8 mouse cellular contexts compared by ENCODE assay signal in genomic region chr12:69167656-69168460, GRCm38 (mm10). TPM values are rescaled to one million over a fixed set of nuclear protein-coding genes. Genes with fewer than 3 reads are reported as not detected.
DNase-seq lines count a peak whose midpoint lies in the region; ATAC-seq and TF ChIP-seq lines count a peak whose summit lies in the region.

No protein-coding gene starts in this region.

- ATAC-seq in heart, embryonic 16.5 days (replicated peaks; ENCODE audit: extremely low read depth, insufficient read depth, low FRiP score), result peak; percentile 33
- ATAC-seq in megakaryocyte, adult 5-6 weeks (ENCODE audit: poor library complexity, severe bottlenecking), result peak; percentile 4; the same call in 1 of the 2 replicates
- no peak for ATAC-seq in monocyte, adult 5-6 weeks (replicated peaks; ENCODE audit: insufficient number of reproducible peaks, low FRiP score, low TSS enrichment, poor library complexity, severe bottlenecking)

- no peak for TF ChIP-seq CTCF in ES-Bruce4 (IDR thresholded peaks at IDR 0.05; ENCODE audit: low read depth, low read length)

- H3K4me3 ChIP-seq in heart, embryonic 10.5 days, result peak overlapping the region; percentile 91
- peak overlapping the region; percentile 86 for H3K4me3 ChIP-seq in ES-Bruce4 (ENCODE audit: low read depth, low read length)
- H3K4me3 ChIP-seq in heart, embryonic 16.5 days (ENCODE audit: low read length), result peak overlapping the region; percentile 62

- peak overlapping the region; percentile 98 for H3K27ac ChIP-seq in heart, embryonic 10.5 days
- no peak overlapping the region for H3K27ac ChIP-seq in ES-Bruce4 (ENCODE audit: insufficient read depth, low read length)
- peak overlapping the region; percentile 62 for H3K27ac ChIP-seq in heart, embryonic 16.5 days (ENCODE audit: low read length)

- TF ChIP-seq EP300 in ES-Bruce4 (IDR thresholded peaks at IDR 0.05; ENCODE audit: insufficient read depth, low read depth, low read length), result no peak

- no peak for DNase-seq in heart, embryonic 10.5 days (ENCODE audit: low spot score)
- DNase-seq in heart, adult 18-20 months, result no peak
- no peak for DNase-seq in cerebellum, postnatal 10 days
- no peak for DNase-seq in right cerebral cortex, postnatal 14 days

- peaks cover 4% of the 10 kb centered on the region; the same call in 1 of the 2 replicates for H3K36me3 ChIP-seq in heart, embryonic 10.5 days
- H3K36me3 ChIP-seq in ES-Bruce4 (ENCODE audit: control insufficient read depth, insufficient read depth, low read length, poor library complexity, severe bottlenecking), result no peaks in the 10 kb centered on the region
- H3K36me3 ChIP-seq in heart, embryonic 16.5 days (ENCODE audit: control insufficient read depth, insufficient read depth), result 0 out of 2 replicates have a peak, but pooled peaks cover 4% of the 10 kb centered on the region

- TF ChIP-seq POLR2A in ES-Bruce4 (IDR thresholded peaks at IDR 0.05; ENCODE audit: insufficient read depth, low read length), result peak; percentile 44

- peak overlapping the region; percentile 72 for H3K4me2 ChIP-seq in heart, embryonic 16.5 days (ENCODE audit: low read depth, low read length)

- no peaks in the 10 kb centered on the region for H3K27me3 ChIP-seq in heart, embryonic 10.5 days (ENCODE audit: insufficient read depth, poor library complexity, severe bottlenecking)
- no peaks in the 10 kb centered on the region for H3K27me3 ChIP-seq in ES-Bruce4 (ENCODE audit: control insufficient read depth, insufficient read depth, low read length, poor library complexity, severe bottlenecking)
- H3K27me3 ChIP-seq in heart, embryonic 16.5 days (ENCODE audit: control insufficient read depth, insufficient read depth, low read length), result no peaks in the 10 kb centered on the region

- WGBS in heart, embryonic 10.5 days, result 9% methylated on average over 18 of the region's 18 CpGs
- WGBS in heart, embryonic 16.5 days, result 8% methylated on average over 18 of the region's 18 CpGs

- peaks cover 14% of the 10 kb centered on the region for H3K4me1 ChIP-seq in heart, embryonic 10.5 days
- peaks cover 2% of the 10 kb centered on the region for H3K4me1 ChIP-seq in ES-Bruce4 (ENCODE audit: control insufficient read depth, insufficient read depth, low read length)
- peaks cover 14% of the 10 kb centered on the region for H3K4me1 ChIP-seq in heart, embryonic 16.5 days (ENCODE audit: control insufficient read depth, insufficient read depth, low read length)

- no peaks in the 10 kb centered on the region for H3K9me3 ChIP-seq in heart, embryonic 10.5 days
- no peaks in the 10 kb centered on the region for H3K9me3 ChIP-seq in ES-Bruce4 (replicated peaks; ENCODE audit: control insufficient read depth, insufficient read depth, low read length, poor library complexity, severe bottlenecking)
- no peaks in the 10 kb centered on the region for H3K9me3 ChIP-seq in heart, embryonic 16.5 days (replicated peaks; ENCODE audit: control insufficient read depth, low read length)

- peak overlapping the region; percentile 62 for H3K9ac ChIP-seq in ES-Bruce4 (ENCODE audit: low read depth, poor library complexity, severe bottlenecking)
- H3K9ac ChIP-seq in heart, embryonic 16.5 days (ENCODE audit: low read length), result peak overlapping the region; percentile 73

RNA-seq across cellular contexts. Expression of gene Lrr1, which starts 0.8 kb away (rescaled TPM):
- 20.0 and 24.3 TPM in 2 replicates for polyA plus RNA-seq in heart, embryonic 10.5 days (2016; fragmentation: Nextera tagmentation; extraction: Ambion mirVana)
- not detected for total RNA-seq in heart, adult 18-20 months (2021)
- polyA plus RNA-seq in ES-Bruce4 (2011; ENCODE audit: insufficient read depth, insufficient read length, low read depth, missing spikeins), result 7.5 and 10.3 TPM in 2 replicates
- 13.5 and 14.0 TPM in 2 replicates for polyA plus RNA-seq in heart, embryonic 16.5 days (2015; fragmentation: Nextera tagmentation; extraction: Ambion mirVana)
- total RNA-seq in megakaryocyte, adult 5-6 weeks (2015), result 23.3 and 27.6 TPM in 2 replicates
- total RNA-seq in megakaryocyte, adult 5-6 weeks (2017), result 13.3 and 13.7 TPM in 2 replicates
- total RNA-seq in monocyte, adult 5-6 weeks (2017), result not detected in 3 replicates

RNA-seq across cellular contexts. Expression of gene Rps29, which starts 8.9 kb away (rescaled TPM):
- 1,118 and 1,148 TPM in 2 replicates for polyA plus RNA-seq in heart, embryonic 10.5 days (2016; fragmentation: Nextera tagmentation; extraction: Ambion mirVana)
- total RNA-seq in heart, adult 18-20 months (2021), result 1,000 to 10,000 TPM; 1,202 to 1,485 TPM
- 1,335 and 1,350 TPM in 2 replicates for polyA plus RNA-seq in ES-Bruce4 (2011; ENCODE audit: insufficient read depth, insufficient read length, low read depth, missing spikeins)
- polyA plus RNA-seq in heart, embryonic 16.5 days (2015; fragmentation: Nextera tagmentation; extraction: Ambion mirVana), result 999 and 1,027 TPM in 2 replicates
- total RNA-seq in megakaryocyte, adult 5-6 weeks (2015), result 1,804 and 2,132 TPM in 2 replicates
- 1,670 and 2,037 TPM in 2 replicates for total RNA-seq in megakaryocyte, adult 5-6 weeks (2017)
- total RNA-seq in monocyte, adult 5-6 weeks (2017), result 1,859 to 3,089 TPM (median 2,901 TPM) in 3 replicates

RNA-seq across cellular contexts. Expression of gene Rpl36al, which starts 16.0 kb away (rescaled TPM):
- 572 and 611 TPM in 2 replicates for polyA plus RNA-seq in heart, embryonic 10.5 days (2016; fragmentation: Nextera tagmentation; extraction: Ambion mirVana)
- 100 to 1,000 TPM; 219 to 228 TPM for total RNA-seq in heart, adult 18-20 months (2021)
- polyA plus RNA-seq in ES-Bruce4 (2011; ENCODE audit: insufficient read depth, insufficient read length, low read depth, missing spikeins), result 699 and 714 TPM in 2 replicates
- 395 and 435 TPM in 2 replicates for polyA plus RNA-seq in heart, embryonic 16.5 days (2015; fragmentation: Nextera tagmentation; extraction: Ambion mirVana)
- total RNA-seq in megakaryocyte, adult 5-6 weeks (2015), result 691 and 759 TPM in 2 replicates
- 982 and 1,157 TPM in 2 replicates for total RNA-seq in megakaryocyte, adult 5-6 weeks (2017)
- 578 to 776 TPM (median 649 TPM) in 3 replicates for total RNA-seq in monocyte, adult 5-6 weeks (2017)

RNA-seq across cellular contexts. Expression of gene Mgat2, which starts 16.1 kb away (rescaled TPM):
- 43.2 and 49.6 TPM in 2 replicates for polyA plus RNA-seq in heart, embryonic 10.5 days (2016; fragmentation: Nextera tagmentation; extraction: Ambion mirVana)
- total RNA-seq in heart, adult 18-20 months (2021), result 10 to 100 TPM; 18.6 to 20.2 TPM
- polyA plus RNA-seq in ES-Bruce4 (2011; ENCODE audit: insufficient read depth, insufficient read length, low read depth, missing spikeins), result 23.9 and 24.8 TPM in 2 replicates
- polyA plus RNA-seq in heart, embryonic 16.5 days (2015; fragmentation: Nextera tagmentation; extraction: Ambion mirVana), result 33.4 and 40.2 TPM in 2 replicates
- 82.9 and 91.6 TPM in 2 replicates for total RNA-seq in megakaryocyte, adult 5-6 weeks (2015)
- total RNA-seq in megakaryocyte, adult 5-6 weeks (2017), result 89.3 and 91.9 TPM in 2 replicates
- total RNA-seq in monocyte, adult 5-6 weeks (2017), result 70.5 to 79.5 TPM (median 70.6 TPM) in 3 replicates

RNA-seq across cellular contexts. Expression of gene Gm49383, which starts 29.0 kb away (rescaled TPM):
- 27.3 and 35.2 TPM in 2 replicates for polyA plus RNA-seq in heart, embryonic 10.5 days (2016; fragmentation: Nextera tagmentation; extraction: Ambion mirVana)
- total RNA-seq in heart, adult 18-20 months (2021), result 1 to 10 TPM; 2.8 to 3.1 TPM
- polyA plus RNA-seq in ES-Bruce4 (2011; ENCODE audit: insufficient read depth, insufficient read length, low read depth, missing spikeins), result 15.1 and 15.4 TPM in 2 replicates
- polyA plus RNA-seq in heart, embryonic 16.5 days (2015; fragmentation: Nextera tagmentation; extraction: Ambion mirVana), result 14.8 and 17.6 TPM in 2 replicates
- total RNA-seq in megakaryocyte, adult 5-6 weeks (2015), result 1.8 and 4.7 TPM in 2 replicates
- 18.6 and 18.8 TPM in 2 replicates for total RNA-seq in megakaryocyte, adult 5-6 weeks (2017)
- total RNA-seq in monocyte, adult 5-6 weeks (2017), result 9.2 to 15.1 TPM (median 9.6 TPM) in 3 replicates

Comparison
In these comparisons a context has a peak if more than half of its experiments do, and no peak if none do; other contexts are left out.
1. RNA of gene Lrr1, which starts 0.8 kb away (total RNA-seq): 13.3 to 27.6 TPM in megakaryocyte, adult 5-6 weeks; not detected in heart, adult 18-20 months and not detected in monocyte, adult 5-6 weeks; every median in the first group is over 10 times any median in the second.
2. Peak in every context shown above with its lines, with median percentiles within 50 percentile points of each other: H3K4me3 ChIP-seq.